Mouse (Mus musculus) cerebellum, postnatal 14 days (tissue): ENCODE measurements around the gene Scgb1b3.

Experiments
- DNase-seq, 2 experiments: peaks; one replicate each; pipeline ENCODE4 v3.0.0; 2021; ENCODE audit warnings: mixed read lengths in 2 of 2

The Scgb1b3 gene

GRCm38 (mm10) chr7:31375292-31375691 lies at the start of gene Scgb1b3:
Gene Scgb1b3, plus strand, starts transcription at chr7:31375592.
- DNase-seq = no peak

- no peak for DNase-seq
Observed at GRCm38 (mm10) chr7:31362022-31362560, 13.3 kb upstream of the Scgb1b3 start, which contains the start of gene Scgb2b3. Gene Scgb2b3, minus strand, starts transcription at chr7:31362072.
